Mouse (Mus musculus): Measurements from ENCODE around the gene Asf1a. TPM values are rescaled to one million over a fixed set of nuclear protein-coding genes. Genes with fewer than 3 reads are reported as not detected.

Gene Asf1a
- 139 and 140 TPM in 2 replicates for polyA plus RNA-seq (2014; fragmentation: Nextera tagmentation; extraction: Ambion mirVana)

GRCm38 (mm10) chr10:53596677-53597120 lies at the start of gene Asf1a:
Gene Asf1a, plus strand, starts transcription at chr10:53596757.
- peak; percentile 74 for TF ChIP-seq CTCF (IDR thresholded peaks at IDR 0.05; ENCODE audit: low read depth)
- DNase-seq, result peak; percentile 98
- under 1% methylated on average over 48 of the region's 52 CpGs for WGBS

GRCm38 (mm10) chr10:53562001-53562400 lies 34.6 kb upstream of the Asf1a start:
- no peaks in the 10 kb centered on the region for H3K9me3 ChIP-seq (ENCODE audit: low read depth, low read length)
- no peak overlapping the region for H3K9ac ChIP-seq
- TF ChIP-seq CTCF (IDR thresholded peaks at IDR 0.05; ENCODE audit: low read depth), result no peak
- H3K4me1 ChIP-seq (ENCODE audit: insufficient read depth), result no peaks in the 10 kb centered on the region
- H3K4me2 ChIP-seq, result no peak overlapping the region
- H3K27ac ChIP-seq (ENCODE audit: low read depth), result no peak overlapping the region
- no peaks in the 10 kb centered on the region for H3K27me3 ChIP-seq (ENCODE audit: insufficient read depth, low read length)
- 86% methylated on average over 5 of the region's 5 CpGs for WGBS
- no peak overlapping the region for H3K4me3 ChIP-seq (ENCODE audit: low read depth, low read length)
- no peak for DNase-seq
- no peak for ATAC-seq (ENCODE audit: insufficient read depth)
- no peaks in the 10 kb centered on the region for H3K36me3 ChIP-seq (ENCODE audit: insufficient read depth)

More at GRCm38 (mm10) chr10:53596677-53597120, at the start of gene Asf1a:
- peaks cover 9% of the 10 kb centered on the region for H3K4me1 ChIP-seq (ENCODE audit: insufficient read depth)
- H3K4me3 ChIP-seq (ENCODE audit: low read depth, low read length), result peak within 1 kb of the TSS; percentile 92
- H3K27me3 ChIP-seq (ENCODE audit: insufficient read depth, low read length), result no peaks in the 10 kb centered on the region
- peak within 1 kb of the TSS; percentile 79 for H3K4me2 ChIP-seq
- H3K27ac ChIP-seq (ENCODE audit: low read depth), result peak within 1 kb of the TSS; percentile 100
- ATAC-seq (ENCODE audit: insufficient read depth), result peak; percentile 99
- peaks cover 20% of the 10 kb centered on the region for H3K36me3 ChIP-seq (ENCODE audit: insufficient read depth)
- no peaks in the 10 kb centered on the region for H3K9me3 ChIP-seq (ENCODE audit: low read depth, low read length)
- H3K9ac ChIP-seq, result peak within 1 kb of the TSS; percentile 98

GRCm38 (mm10) chr10:53565538-53565937 lies 31.0 kb upstream of the Asf1a start:
- Histone ChIP-seq H3K27ac (ENCODE audit: low read depth) (no peak overlapping the region), H3K36me3 (ENCODE audit: insufficient read depth) (no peaks in the 10 kb centered on the region), H3K4me1 (ENCODE audit: insufficient read depth) (no peaks in the 10 kb centered on the region), H3K9ac (no peak overlapping the region), H3K4me3 (ENCODE audit: low read depth, low read length) (no peak overlapping the region), H3K4me2 (no peak overlapping the region), H3K9me3 (ENCODE audit: low read depth, low read length) (no peaks in the 10 kb centered on the region), H3K27me3 (ENCODE audit: insufficient read depth, low read length) (no peaks in the 10 kb centered on the region)
- WGBS, result 85% methylated on average over 2 of the region's 2 CpGs
- no peak for DNase-seq
- no peak for TF ChIP-seq CTCF (IDR thresholded peaks at IDR 0.05; ENCODE audit: low read depth)
- ATAC-seq (ENCODE audit: insufficient read depth), result no peak

- ATAC-seq (ENCODE audit: insufficient read depth), result no peak
Observed at GRCm38 (mm10) chr10:53568531-53568930, 28.0 kb upstream of the Asf1a start.

GRCm38 (mm10) chr10:53580137-53580536 lies 16.4 kb upstream of the Asf1a start:
- Histone ChIP-seq H3K4me1 (ENCODE audit: insufficient read depth) (no peaks in the 10 kb centered on the region; the same call in 1 of the 2 replicates), H3K27me3 (ENCODE audit: insufficient read depth, low read length) (no peaks in the 10 kb centered on the region), H3K36me3 (ENCODE audit: insufficient read depth) (no peaks in the 10 kb centered on the region), H3K9ac (no peak overlapping the region), H3K9me3 (ENCODE audit: low read depth, low read length) (no peaks in the 10 kb centered on the region), H3K27ac (ENCODE audit: low read depth) (no peak overlapping the region), H3K4me2 (peak overlapping the region; percentile 86), H3K4me3 (ENCODE audit: low read depth, low read length) (peak overlapping the region; percentile 44)
- DNase-seq (peak; percentile 50), ATAC-seq (ENCODE audit: insufficient read depth) (peak; percentile 70)
- TF ChIP-seq CTCF (IDR thresholded peaks at IDR 0.05; ENCODE audit: low read depth), result no peak
- 27% methylated on average over 7 of the region's 7 CpGs for WGBS

More at GRCm38 (mm10) chr10:53568531-53568930, 28.0 kb upstream of the Asf1a start:
- TF ChIP-seq CTCF (IDR thresholded peaks at IDR 0.05; ENCODE audit: low read depth), result no peak
- Histone ChIP-seq H3K27me3 (ENCODE audit: insufficient read depth, low read length) (no peaks in the 10 kb centered on the region), H3K27ac (ENCODE audit: low read depth) (no peak overlapping the region), H3K4me1 (ENCODE audit: insufficient read depth) (no peaks in the 10 kb centered on the region), H3K36me3 (ENCODE audit: insufficient read depth) (no peaks in the 10 kb centered on the region), H3K9ac (no peak overlapping the region), H3K4me3 (ENCODE audit: low read depth, low read length) (no peak overlapping the region), H3K4me2 (no peak overlapping the region), H3K9me3 (ENCODE audit: low read depth, low read length) (no peaks in the 10 kb centered on the region)
- DNase-seq, result peak; percentile 37

- no peaks in the 10 kb centered on the region for H3K9me3 ChIP-seq (ENCODE audit: low read depth, low read length)
- no peaks in the 10 kb centered on the region; the same call in 1 of the 2 replicates for H3K4me1 ChIP-seq (ENCODE audit: insufficient read depth)
- peak; percentile 92 for DNase-seq
- TF ChIP-seq CTCF (IDR thresholded peaks at IDR 0.05; ENCODE audit: low read depth), result no peak
- peak; percentile 97 for ATAC-seq (ENCODE audit: insufficient read depth)
- H3K4me3 ChIP-seq (ENCODE audit: low read depth, low read length), result peak overlapping the region; percentile 44
- no peak overlapping the region; the same call in 1 of the 2 replicates for H3K27ac ChIP-seq (ENCODE audit: low read depth)
- H3K27me3 ChIP-seq (ENCODE audit: insufficient read depth, low read length), result no peaks in the 10 kb centered on the region
- peak overlapping the region; percentile 50 for H3K9ac ChIP-seq
- peak overlapping the region; percentile 86 for H3K4me2 ChIP-seq
- WGBS, result 8% methylated on average over 14 of the region's 14 CpGs
- no peaks in the 10 kb centered on the region for H3K36me3 ChIP-seq (ENCODE audit: insufficient read depth)
Observed at GRCm38 (mm10) chr10:53580621-53581081, 15.9 kb upstream of the Asf1a start.

- WGBS, result 14% methylated on average over 10 of the region's 12 CpGs
- H3K9me3 ChIP-seq (ENCODE audit: low read depth, low read length), result no peaks in the 10 kb centered on the region
- no peak for TF ChIP-seq CTCF (IDR thresholded peaks at IDR 0.05; ENCODE audit: low read depth)
- H3K9ac ChIP-seq, result peak overlapping the region; percentile 50
- ATAC-seq (ENCODE audit: insufficient read depth) (peak; percentile 55; the same call in 1 of the 2 replicates), DNase-seq (peak; percentile 27)
- H3K27ac ChIP-seq (ENCODE audit: low read depth), result no peak overlapping the region; the same call in 1 of the 2 replicates
- no peaks in the 10 kb centered on the region for H3K27me3 ChIP-seq (ENCODE audit: insufficient read depth, low read length)
- no peaks in the 10 kb centered on the region for H3K36me3 ChIP-seq (ENCODE audit: insufficient read depth)
- H3K4me3 ChIP-seq (ENCODE audit: low read depth, low read length), result peak overlapping the region; percentile 44
- peak overlapping the region; percentile 86 for H3K4me2 ChIP-seq
- H3K4me1 ChIP-seq (ENCODE audit: insufficient read depth), result no peaks in the 10 kb centered on the region; the same call in 1 of the 2 replicates
Observed at GRCm38 (mm10) chr10:53581087-53581486, 15.5 kb upstream of the Asf1a start.

Data from lung, embryonic 14.5 days (tissue).